Mouse (Mus musculus) heart, embryonic 11.5 days (tissue): ENCODE results near the gene Abcc9. TPM values are rescaled to one million over a fixed set of nuclear protein-coding genes. Genes with fewer than 3 reads are reported as not detected.

Experiments
- ATAC-seq: fragments of 200-750 bp; cut with Nextera tagmentation; replicated peaks from 2 replicates; pipeline ENCODE4 v1.8.0; 2017; ENCODE audit warnings: moderate library complexity; ENCODE audit not compliant: insufficient number of reproducible peaks, low FRiP score, low TSS enrichment
- H3K27ac ChIP-seq: fragments of 300-500 bp; sonication (generic); 2 replicates; pipeline ENCODE4 v1.5.1; 2014; ENCODE audit warnings: mild to moderate bottlenecking, low read depth, low read length
- H3K27me3 ChIP-seq: fragments of 300-500 bp; sonication (generic); 2 replicates; pipeline ENCODE4 v1.6.1; 2014; ENCODE audit warnings: mild to moderate bottlenecking, low read length, mixed read lengths; ENCODE audit not compliant: control insufficient read depth, insufficient read depth
- H3K36me3 ChIP-seq: fragments of 300-500 bp; sonication (generic); 2 replicates; pipeline ENCODE4 v1.6.1; 2014; ENCODE audit warnings: mild to moderate bottlenecking, low read length, moderate library complexity, mixed read lengths; ENCODE audit not compliant: control insufficient read depth, insufficient read depth
- H3K4me1 ChIP-seq: fragments of 300-500 bp; sonication (generic); 2 replicates; pipeline ENCODE4 v1.6.1; 2014; ENCODE audit warnings: low read length; ENCODE audit not compliant: control insufficient read depth, insufficient read depth
- H3K4me2 ChIP-seq: fragments of 300-500 bp; sonication (generic); 2 replicates; pipeline ENCODE4 v1.6.1; 2014; ENCODE audit warnings: mild to moderate bottlenecking, moderate library complexity
- H3K4me3 ChIP-seq: fragments of 300-500 bp; sonication (generic); 2 replicates; pipeline ENCODE4 v1.5.1; 2014; ENCODE audit warnings: low read depth, low read length
- H3K9ac ChIP-seq: fragments of 300-500 bp; sonication (generic); 2 replicates; pipeline ENCODE4 v1.6.1; 2014; ENCODE audit warnings: mild to moderate bottlenecking, low read depth, low read length, moderate library complexity
- H3K9me3 ChIP-seq: fragments of 300-500 bp; sonication (generic); replicated peaks from 2 replicates; pipeline ENCODE4 v1.6.1; 2016; ENCODE audit warnings: low read length; ENCODE audit not compliant: control insufficient read depth
- WGBS: fragments of 180-500 bp; shearing (Covaris S2); extraction: QIAGEN DNeasy Blood & Tissue Kit; methylation state at CpG from one replicate; pipeline ENCODE4 v1.1.7; 2014; ENCODE audit not compliant: insufficient replicate concordance; 5-methylcytosine and 5-hydroxymethylcytosine counted together
- polyA plus RNA-seq: library from polyadenylated mRNA; unstranded; fragments of >200 nt; fragmentation: Nextera tagmentation; extraction: Ambion mirVana; gene quantifications from 2 replicates; pipeline ENCODE4 v1.2.1, GENCODE M21; 2014

The Abcc9 gene
- polyA plus RNA-seq, 1 experiment from 2014 or later, result 21.1 TPM

GRCm38 (mm10) chr6:142692085-142692484 lies 10.0 kb downstream of the Abcc9 start:
- Histone ChIP-seq H3K9me3 (no peaks in the 10 kb centered on the region), H3K4me3 (no peak overlapping the region), H3K36me3 (0 out of 2 replicates have a peak, but pooled peaks cover 2% of the 10 kb centered on the region), H3K27ac (no peak overlapping the region), H3K4me1 (peaks cover 7% of the 10 kb centered on the region), H3K4me2 (no peak overlapping the region), H3K27me3 (no peaks in the 10 kb centered on the region), H3K9ac (no peak overlapping the region)
- WGBS, result 65% methylated on average over 5 of the region's 5 CpGs
- no peak for ATAC-seq

GRCm38 (mm10) chr6:142689673-142690072 lies 12.4 kb downstream of the Abcc9 start:
- H3K36me3 ChIP-seq, result peaks cover 9% of the 10 kb centered on the region
- peak overlapping the region; percentile 58 for H3K27ac ChIP-seq
- H3K9me3 ChIP-seq, result no peaks in the 10 kb centered on the region
- WGBS, result 53% methylated on average over 11 of the region's 11 CpGs
- ATAC-seq, result peak; percentile 56
- no peak overlapping the region for H3K4me2 ChIP-seq
- no peaks in the 10 kb centered on the region for H3K27me3 ChIP-seq
- peaks cover 7% of the 10 kb centered on the region for H3K4me1 ChIP-seq
- no peak overlapping the region for H3K9ac ChIP-seq
- no peak overlapping the region for H3K4me3 ChIP-seq

GRCm38 (mm10) chr6:142682985-142683691 lies 19.0 kb downstream of the Abcc9 start:
- H3K9ac ChIP-seq, result no peak overlapping the region
- no peak overlapping the region for H3K27ac ChIP-seq
- H3K27me3 ChIP-seq, result no peaks in the 10 kb centered on the region
- no peak for ATAC-seq
- H3K4me2 ChIP-seq, result no peak overlapping the region
- 78% methylated on average over 7 of the region's 7 CpGs for WGBS
- H3K4me3 ChIP-seq, result no peak overlapping the region
- H3K4me1 ChIP-seq, result peaks cover 2% of the 10 kb centered on the region; the same call in 1 of the 2 replicates
- H3K36me3 ChIP-seq, result peaks cover 7% of the 10 kb centered on the region
- no peaks in the 10 kb centered on the region for H3K9me3 ChIP-seq

- ATAC-seq, result no peak
- Histone ChIP-seq H3K4me1 (0 out of 2 replicates have a peak, but pooled peaks cover 8% of the 10 kb centered on the region), H3K4me2 (no peak overlapping the region), H3K9ac (no peak overlapping the region), H3K36me3 (peaks cover 6% of the 10 kb centered on the region), H3K27ac (no peak overlapping the region), H3K4me3 (no peak overlapping the region), H3K9me3 (peaks cover 3% of the 10 kb centered on the region), H3K27me3 (no peaks in the 10 kb centered on the region)
- 86% methylated on average over 2 of the region's 2 CpGs for WGBS
These were observed 32.1 kb downstream of the Abcc9 start for GRCm38 (mm10) chr6:142670021-142670420.

DNA sequence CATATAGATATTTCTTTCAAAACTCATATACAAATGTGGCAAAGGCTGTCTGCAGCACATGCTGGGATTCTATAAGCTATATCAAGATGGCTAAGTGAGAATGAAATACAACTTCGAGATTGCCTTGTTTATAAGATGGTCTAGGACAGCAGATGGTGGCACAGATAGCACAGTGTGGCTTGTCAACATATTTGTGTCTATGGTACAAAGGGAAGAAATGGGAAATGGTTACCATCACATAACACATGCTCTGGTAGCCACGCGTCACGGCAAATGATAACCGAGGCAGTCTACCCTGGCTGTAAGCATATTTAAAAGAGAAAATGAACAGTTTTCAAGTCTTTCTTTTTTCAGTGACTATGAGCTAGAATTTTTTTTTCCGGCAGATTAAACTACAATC lies 32.8 kb downstream of the Abcc9 start:
- no peak overlapping the region for H3K9ac ChIP-seq
- H3K36me3 ChIP-seq, result peaks cover 4% of the 10 kb centered on the region; the same call in 1 of the 2 replicates
- peaks cover 3% of the 10 kb centered on the region for H3K9me3 ChIP-seq
- H3K27me3 ChIP-seq, result no peaks in the 10 kb centered on the region
- no peak for ATAC-seq
- WGBS, result 90% methylated on average over 6 of the region's 6 CpGs
- H3K4me2 ChIP-seq, result no peak overlapping the region
- 0 out of 2 replicates have a peak, but pooled peaks cover 8% of the 10 kb centered on the region for H3K4me1 ChIP-seq
- H3K4me3 ChIP-seq, result no peak overlapping the region
- H3K27ac ChIP-seq, result no peak overlapping the region

DNA sequence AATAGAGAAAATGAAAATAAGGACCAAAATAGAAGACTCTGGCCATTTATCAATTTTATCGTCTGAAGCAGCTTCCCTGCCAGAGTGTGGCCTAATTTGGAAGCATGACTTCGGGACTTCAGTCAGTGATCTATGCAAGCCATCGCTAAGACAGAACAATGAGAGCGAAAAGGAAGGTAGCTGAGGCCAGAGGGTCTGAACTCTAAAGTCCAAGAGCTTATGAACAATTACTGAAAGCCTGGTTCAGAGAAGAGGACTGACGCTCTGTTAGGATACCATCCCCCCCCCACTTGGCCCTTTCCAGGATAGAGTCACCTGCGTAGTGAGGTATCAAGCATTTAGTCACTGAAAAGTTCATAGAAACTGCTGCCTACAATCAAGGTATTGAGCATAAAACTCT lies 33.3 kb downstream of the Abcc9 start:
- Histone ChIP-seq H3K4me2 (no peak overlapping the region), H3K9me3 (peaks cover 3% of the 10 kb centered on the region), H3K27me3 (no peaks in the 10 kb centered on the region), H3K4me1 (0 out of 2 replicates have a peak, but pooled peaks cover 8% of the 10 kb centered on the region), H3K36me3 (peaks cover 4% of the 10 kb centered on the region; the same call in 1 of the 2 replicates), H3K27ac (no peak overlapping the region), H3K9ac (no peak overlapping the region), H3K4me3 (no peak overlapping the region)
- ATAC-seq, result no peak
- WGBS, result 78% methylated on average over 6 of the region's 6 CpGs

DNA sequence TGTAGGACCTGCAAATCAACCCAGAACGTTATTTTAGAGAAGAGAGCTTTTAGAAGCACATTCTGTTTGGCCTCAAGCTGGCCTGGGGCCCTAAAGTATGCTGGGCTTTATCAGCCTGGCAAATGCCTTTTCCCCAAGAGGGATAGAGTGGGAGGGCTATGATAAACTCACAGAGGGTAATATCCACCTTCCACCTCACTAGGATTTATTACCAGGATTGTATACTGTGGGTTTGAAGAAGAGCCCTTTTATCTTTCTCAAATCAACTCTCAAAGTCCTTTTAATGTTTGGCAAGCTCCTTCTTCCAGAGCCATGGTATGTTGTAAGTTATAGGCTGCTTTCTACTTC lies 33.7 kb downstream of the Abcc9 start:
- Histone ChIP-seq H3K27me3 (no peaks in the 10 kb centered on the region), H3K9ac (no peak overlapping the region), H3K36me3 (peaks cover 3% of the 10 kb centered on the region; the same call in 1 of the 2 replicates), H3K4me2 (no peak overlapping the region), H3K4me3 (no peak overlapping the region), H3K9me3 (peaks cover 2% of the 10 kb centered on the region), H3K4me1 (0 out of 2 replicates have a peak, but pooled peaks cover 8% of the 10 kb centered on the region), H3K27ac (no peak overlapping the region)
- WGBS, result 13% methylated on average over 1 of the region's 1 CpGs
- ATAC-seq, result no peak

DNA sequence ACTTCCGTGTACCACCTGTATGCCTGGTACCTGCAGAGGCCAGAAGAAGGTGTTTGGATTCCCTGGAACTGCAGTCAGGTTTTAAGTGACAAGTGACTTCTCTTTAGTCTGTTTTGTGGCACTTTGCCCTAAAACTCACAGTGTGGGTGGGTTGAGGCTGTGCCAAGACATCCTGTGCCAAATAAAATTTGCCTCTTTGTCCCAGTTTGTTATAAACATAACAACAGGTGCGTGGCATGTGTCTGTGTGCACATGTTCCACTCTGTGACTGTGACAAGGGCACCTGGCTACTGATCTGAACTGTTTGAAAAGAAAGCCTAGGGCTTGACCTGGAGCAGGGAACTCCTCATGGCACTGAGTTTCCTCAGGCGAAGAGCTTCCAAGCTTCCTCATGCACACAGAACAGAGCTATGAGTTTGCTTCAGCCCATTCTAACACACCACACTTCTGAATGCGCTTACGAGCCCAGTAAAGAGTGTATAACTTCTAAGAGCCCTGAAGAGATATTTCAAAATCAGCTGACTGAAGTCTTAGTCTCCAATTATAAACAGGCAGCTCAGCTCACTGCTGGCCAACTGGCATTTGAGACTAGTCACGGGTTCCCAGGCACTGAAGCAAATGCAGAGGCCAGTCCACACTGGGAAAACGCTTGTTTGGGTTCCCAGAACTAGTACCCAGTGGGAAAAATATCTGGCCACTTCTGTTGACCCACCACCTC lies 34.3 kb downstream of the Abcc9 start:
- Histone ChIP-seq H3K9me3 (no peaks in the 10 kb centered on the region), H3K4me2 (no peak overlapping the region), H3K27me3 (no peaks in the 10 kb centered on the region), H3K4me3 (no peak overlapping the region), H3K4me1 (0 out of 2 replicates have a peak, but pooled peaks cover 8% of the 10 kb centered on the region), H3K9ac (no peak overlapping the region), H3K36me3 (no peaks in the 10 kb centered on the region), H3K27ac (no peak overlapping the region)
- no peak for ATAC-seq
- WGBS, result 72% methylated on average over 7 of the region's 7 CpGs
